In the genomic region with DNA sequence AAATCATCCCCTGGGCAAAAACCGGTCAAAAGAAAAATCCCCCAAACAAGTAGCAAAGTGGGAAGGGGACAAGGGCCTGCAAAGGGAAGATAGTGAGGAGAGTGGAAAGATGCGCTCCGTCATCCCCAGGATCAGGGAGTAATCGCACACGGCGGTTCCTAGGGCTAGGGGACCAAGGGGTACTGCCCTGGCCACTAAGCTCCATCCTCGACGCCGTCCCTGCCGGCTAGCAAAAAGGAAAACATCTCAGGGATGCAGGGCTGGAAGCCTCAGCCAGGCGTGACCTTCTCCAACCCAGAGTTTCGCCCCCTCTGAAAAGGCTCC, we compare ENCODE assay signal across 8 mouse cellular contexts. TPM values are rescaled to one million over a fixed set of nuclear protein-coding genes. Genes with fewer than 3 reads are reported as not detected.
DNase-seq lines count a peak whose midpoint lies in the region; ATAC-seq and TF ChIP-seq lines count a peak whose summit lies in the region.

No protein-coding gene starts in this region.

- 2% methylated on average over 12 of the region's 12 CpGs for WGBS in hindbrain, embryonic 15.5 days
- 0% methylated on average over 12 of the region's 12 CpGs for WGBS in midbrain, embryonic 11.5 days

- peak overlapping the region; percentile 81 for H3K27ac ChIP-seq in testis, adult 2 months (ENCODE audit: control insufficient read depth, insufficient read depth, low read depth, low read length)
- peak overlapping the region; percentile 93 for H3K27ac ChIP-seq in hindbrain, embryonic 15.5 days (replicated peaks)
- peak overlapping the region; percentile 89 for H3K27ac ChIP-seq in midbrain, embryonic 11.5 days (ENCODE audit: low read depth, low read length)

- ATAC-seq in hindbrain, embryonic 15.5 days (ENCODE audit: low FRiP score, low read depth): peak; percentile 63
- ATAC-seq in midbrain, embryonic 11.5 days (ENCODE audit: low FRiP score): no peak; the same call in 1 of the 2 replicates

- no peaks in the 10 kb centered on the region for H3K36me3 ChIP-seq in testis, adult 2 months (ENCODE audit: control insufficient read depth, insufficient read depth, low read length)
- no peaks in the 10 kb centered on the region for H3K36me3 ChIP-seq in hindbrain, embryonic 15.5 days
- no peaks in the 10 kb centered on the region for H3K36me3 ChIP-seq in midbrain, embryonic 11.5 days (ENCODE audit: control insufficient read depth, insufficient read depth, low read length)

- no peak; the same call in 1 of the 2 replicates for TF ChIP-seq POLR2A in testis, adult 2 months (IDR thresholded peaks at IDR 0.05; ENCODE audit: control insufficient read depth, low read depth, low read length)

- peaks cover 3% of the 10 kb centered on the region; the same call in 1 of the 2 replicates for H3K4me1 ChIP-seq in testis, adult 2 months (ENCODE audit: control insufficient read depth, insufficient read depth, low read length)
- peaks cover 32% of the 10 kb centered on the region for H3K4me1 ChIP-seq in hindbrain, embryonic 15.5 days (replicated peaks)
- peaks cover 18% of the 10 kb centered on the region for H3K4me1 ChIP-seq in midbrain, embryonic 11.5 days (ENCODE audit: control insufficient read depth, insufficient read depth, low read length)

- H3K4me3 ChIP-seq in testis, adult 2 months (ENCODE audit: control insufficient read depth, low read depth, low read length): peak overlapping the region; percentile 93
- H3K4me3 ChIP-seq in hindbrain, embryonic 15.5 days: peak overlapping the region; percentile 90
- peak overlapping the region; percentile 92 for H3K4me3 ChIP-seq in midbrain, embryonic 11.5 days (ENCODE audit: low read depth, low read length)

- DNase-seq in adrenal gland, postnatal 36 days: peak; percentile 31 to 37
- no peak for DNase-seq in adrenal gland, adult 2 months
- DNase-seq in testis, postnatal 10 days (ENCODE audit: low spot score): no peak
- DNase-seq in midbrain, embryonic 11.5 days (ENCODE audit: low spot score, missing footprints): no peak
- DNase-seq in cerebellum, postnatal 36 days: no peak
- DNase-seq in thymus, postnatal 10 days (ENCODE audit: low spot score in 2 of 2): no peak

- H3K27me3 ChIP-seq in testis, adult 2 months (ENCODE audit: control insufficient read depth, insufficient read depth, low read length): no peaks in the 10 kb centered on the region
- H3K27me3 ChIP-seq in hindbrain, embryonic 15.5 days: no peaks in the 10 kb centered on the region
- H3K27me3 ChIP-seq in midbrain, embryonic 11.5 days (ENCODE audit: control insufficient read depth, insufficient read depth, low read length): no peaks in the 10 kb centered on the region

- H3K9ac ChIP-seq in hindbrain, embryonic 15.5 days: peak overlapping the region; percentile 85
- H3K9ac ChIP-seq in midbrain, embryonic 11.5 days (ENCODE audit: low read length): peak overlapping the region; percentile 96

- no peak for TF ChIP-seq CTCF in testis, adult 2 months (IDR thresholded peaks at IDR 0.05; ENCODE audit: control insufficient read depth, insufficient read depth, insufficient replicate concordance, low read depth, low read length)

- H3K4me2 ChIP-seq in hindbrain, embryonic 15.5 days: peak overlapping the region; percentile 82
- H3K4me2 ChIP-seq in midbrain, embryonic 11.5 days: peak overlapping the region; percentile 64

- H3K9me3 ChIP-seq in hindbrain, embryonic 15.5 days: no peaks in the 10 kb centered on the region
- no peaks in the 10 kb centered on the region for H3K9me3 ChIP-seq in midbrain, embryonic 11.5 days (ENCODE audit: control insufficient read depth, low read length)

RNA-seq across cellular contexts. Expression of a gene that starts 0.8 kb away (rescaled TPM):
- total RNA-seq in adrenal gland, postnatal 36 days (2021): 10 to 100 TPM; 40.2 to 41.4 TPM
- total RNA-seq in adrenal gland, adult 2 months (2021): 10 to 100 TPM; 29.2 to 41.6 TPM
- 3.1 and 4.0 TPM in 2 replicates for polyA plus RNA-seq in adrenal gland, adult 2 months (2012; rRNA removed)
- 49.2 and 49.5 TPM in 2 replicates for polyA plus RNA-seq in testis, adult 2 months (2012; rRNA removed)
- 23.6 and 23.8 TPM in 2 replicates for polyA plus RNA-seq in hindbrain, embryonic 15.5 days (2015; fragmentation: Nextera tagmentation; extraction: Ambion mirVana)
- polyA plus RNA-seq in midbrain, embryonic 11.5 days (2014; fragmentation: Nextera tagmentation; extraction: Ambion mirVana): 20.4 and 22.7 TPM in 2 replicates

Comparison
In these comparisons a context has a peak if more than half of its experiments do, and no peak if none do; other contexts are left out.
1. DNase-seq: peak in adrenal gland, postnatal 36 days (2 of 2); none in adrenal gland, adult 2 months (single experiment), testis, postnatal 10 days (single experiment), midbrain, embryonic 11.5 days (single experiment), cerebellum, postnatal 36 days (0 of 2) and thymus, postnatal 10 days (0 of 2).
2. Peak in every context shown above with its lines, with median percentiles within 50 percentile points of each other: H3K27ac ChIP-seq and H3K4me3 ChIP-seq.